8 mouse cellular contexts compared by ENCODE assay signal in the genomic region with DNA sequence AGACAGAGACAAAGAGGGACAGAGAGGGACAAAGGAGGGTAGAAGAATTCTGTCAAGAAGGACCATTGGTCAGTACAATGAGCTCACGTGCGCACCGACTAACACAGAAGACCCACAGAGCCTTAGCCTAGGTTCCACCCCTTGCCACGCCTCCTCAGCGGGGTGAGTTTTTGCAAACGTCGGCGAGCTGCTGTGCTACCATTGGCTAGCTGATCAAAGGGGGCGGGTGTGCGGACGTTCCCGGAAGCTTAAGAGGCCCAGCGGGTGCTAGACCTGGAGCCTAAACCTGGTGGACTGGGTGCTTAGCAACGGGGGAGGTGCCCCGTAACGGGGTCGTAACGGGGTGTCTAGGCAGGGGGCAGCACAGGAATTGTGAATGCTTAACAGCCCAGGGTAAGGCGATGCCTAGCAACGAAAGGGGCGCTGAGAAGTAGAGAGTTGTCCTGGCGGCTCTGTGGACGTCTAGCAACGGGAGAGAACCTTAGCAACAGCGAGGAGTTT. TPM values are rescaled to one million over a fixed set of nuclear protein-coding genes. Genes with fewer than 3 reads are reported as not detected.
A peak's percentile ranks its signal among the peaks of the same experiment; 100 is the strongest.
DNase-seq lines count a peak whose midpoint lies in the region; ATAC-seq and TF ChIP-seq lines count a peak whose summit lies in the region.

A gene (plus strand): TSS at position 243 of the 501 bp plus-strand sequence.

- no peaks in the 10 kb centered on the region for H3K27me3 ChIP-seq in E14TG2a.4 (ENCODE audit: insufficient read depth, low read length)
- no peaks in the 10 kb centered on the region for H3K27me3 ChIP-seq in forebrain, embryonic 12.5 days
- no peaks in the 10 kb centered on the region for H3K27me3 ChIP-seq in heart, postnatal 0 days (ENCODE audit: control insufficient read depth, insufficient read depth, low read length)
- H3K27me3 ChIP-seq in liver, embryonic 16.5 days (ENCODE audit: control insufficient read depth, insufficient read depth, low read depth, low read length): no peaks in the 10 kb centered on the region
- H3K27me3 ChIP-seq in neural tube, embryonic 13.5 days: no peaks in the 10 kb centered on the region
- H3K27me3 ChIP-seq in testis, adult 2 months (ENCODE audit: control insufficient read depth, insufficient read depth, low read length): no peaks in the 10 kb centered on the region

- H3K4me3 ChIP-seq in E14TG2a.4 (replicated peaks; ENCODE audit: low read length): peak within 1 kb of the TSS; percentile 74
- peak within 1 kb of the TSS; percentile 54 for H3K4me3 ChIP-seq in forebrain, embryonic 12.5 days (replicated peaks)
- H3K4me3 ChIP-seq in heart, postnatal 0 days (ENCODE audit: low read depth, low read length): peak within 1 kb of the TSS; percentile 60
- H3K4me3 ChIP-seq in liver, embryonic 16.5 days (ENCODE audit: low read depth, low read length): peak within 1 kb of the TSS; percentile 79
- H3K4me3 ChIP-seq in neural tube, embryonic 13.5 days: peak within 1 kb of the TSS; percentile 57
- H3K4me3 ChIP-seq in testis, adult 2 months (ENCODE audit: control insufficient read depth, low read depth, low read length): peak within 1 kb of the TSS; percentile 84

- peak within 1 kb of the TSS; percentile 86 for H3K27ac ChIP-seq in forebrain, embryonic 12.5 days
- H3K27ac ChIP-seq in heart, postnatal 0 days (ENCODE audit: low read depth): peak within 1 kb of the TSS; percentile 12
- H3K27ac ChIP-seq in liver, embryonic 16.5 days (ENCODE audit: low read length): peak within 1 kb of the TSS; percentile 40; the same call in 1 of the 2 replicates
- peak within 1 kb of the TSS; percentile 84 for H3K27ac ChIP-seq in neural tube, embryonic 13.5 days (replicated peaks)
- peak within 1 kb of the TSS; percentile 45; the same call in 1 of the 2 replicates for H3K27ac ChIP-seq in testis, adult 2 months (ENCODE audit: control insufficient read depth, insufficient read depth, low read depth, low read length)

- peak; percentile 94 for ATAC-seq in forebrain, embryonic 12.5 days (ENCODE audit: low FRiP score)
- ATAC-seq in heart, postnatal 0 days (ENCODE audit: insufficient read depth, low read depth): peak; percentile 88
- peak; percentile 90 for ATAC-seq in liver, embryonic 16.5 days (ENCODE audit: low read depth)
- ATAC-seq in neural tube, embryonic 13.5 days (ENCODE audit: low read depth): peak; percentile 90

- peak within 1 kb of the TSS; percentile 58 for H3K4me2 ChIP-seq in forebrain, embryonic 12.5 days
- H3K4me2 ChIP-seq in heart, postnatal 0 days (ENCODE audit: low read depth, low read length): peak within 1 kb of the TSS; percentile 65
- peak within 1 kb of the TSS; percentile 71 for H3K4me2 ChIP-seq in liver, embryonic 16.5 days (ENCODE audit: low read depth, low read length)
- H3K4me2 ChIP-seq in neural tube, embryonic 13.5 days: peak within 1 kb of the TSS; percentile 77

- under 1% methylated on average over 25 of the region's 25 CpGs for WGBS in forebrain, embryonic 12.5 days
- under 1% methylated on average over 25 of the region's 25 CpGs for WGBS in heart, postnatal 0 days
- under 1% methylated on average over 25 of the region's 25 CpGs for WGBS in liver, embryonic 16.5 days (ENCODE audit: insufficient replicate concordance)
- under 1% methylated on average over 25 of the region's 25 CpGs for WGBS in neural tube, embryonic 13.5 days

- TF ChIP-seq POLR2A in testis, adult 2 months (IDR thresholded peaks at IDR 0.05; ENCODE audit: control insufficient read depth, low read depth, low read length): peak; percentile 61; the same call in 1 of the 2 replicates

- no peaks in the 10 kb centered on the region for H3K9me3 ChIP-seq in E14TG2a.4 (ENCODE audit: low read length)
- H3K9me3 ChIP-seq in forebrain, embryonic 12.5 days: no peaks in the 10 kb centered on the region
- H3K9me3 ChIP-seq in heart, postnatal 0 days (replicated peaks; ENCODE audit: control insufficient read depth, low read length): no peaks in the 10 kb centered on the region
- no peaks in the 10 kb centered on the region for H3K9me3 ChIP-seq in liver, embryonic 16.5 days (replicated peaks; ENCODE audit: control insufficient read depth, low read length)
- no peaks in the 10 kb centered on the region for H3K9me3 ChIP-seq in neural tube, embryonic 13.5 days

- peaks cover 57% of the 10 kb centered on the region for H3K4me1 ChIP-seq in E14TG2a.4 (replicated peaks; ENCODE audit: low read depth, low read length)
- H3K4me1 ChIP-seq in forebrain, embryonic 12.5 days: peaks cover 18% of the 10 kb centered on the region
- peaks cover 8% of the 10 kb centered on the region for H3K4me1 ChIP-seq in heart, postnatal 0 days (ENCODE audit: control insufficient read depth, insufficient read depth)
- peaks cover 17% of the 10 kb centered on the region for H3K4me1 ChIP-seq in liver, embryonic 16.5 days (ENCODE audit: control insufficient read depth, low read depth, low read length)
- peaks cover 23% of the 10 kb centered on the region for H3K4me1 ChIP-seq in neural tube, embryonic 13.5 days (replicated peaks)
- H3K4me1 ChIP-seq in testis, adult 2 months (ENCODE audit: control insufficient read depth, insufficient read depth, low read length): peaks cover 16% of the 10 kb centered on the region

- TF ChIP-seq CTCF in E14TG2a.4 (conservative IDR thresholded peaks at IDR 0.05; ENCODE audit: low read length): no peak
- TF ChIP-seq CTCF in heart, postnatal 0 days (IDR thresholded peaks at IDR 0.05; ENCODE audit: low read depth): no peak; the same call in 1 of the 2 replicates
- TF ChIP-seq CTCF in testis, adult 2 months (IDR thresholded peaks at IDR 0.05; ENCODE audit: control insufficient read depth, insufficient read depth, insufficient replicate concordance, low read depth, low read length): no peak

- H3K9ac ChIP-seq in forebrain, embryonic 12.5 days: peak within 1 kb of the TSS; percentile 38
- peak within 1 kb of the TSS; percentile 43; the same call in 1 of the 2 replicates for H3K9ac ChIP-seq in heart, postnatal 0 days (replicated peaks; ENCODE audit: low read depth, low read length)
- H3K9ac ChIP-seq in liver, embryonic 16.5 days (ENCODE audit: low read depth, low read length): peak within 1 kb of the TSS; percentile 66
- H3K9ac ChIP-seq in neural tube, embryonic 13.5 days: peak within 1 kb of the TSS; percentile 73

- TF ChIP-seq EP300 in heart, postnatal 0 days (IDR thresholded peaks at IDR 0.05; ENCODE audit: low read depth): no peak

- peak; percentile 93 for DNase-seq in c-Kit-positive CD71-positive TER-119-positive erythroid progenitor cells, embryonic 14.5 days (ENCODE audit: low spot score)
- DNase-seq in heart, postnatal 0 days (ENCODE audit: low spot score): peak; percentile 94
- peak; percentile 95 to 96 for DNase-seq in kidney, postnatal 4 days

- H3K36me3 ChIP-seq in E14TG2a.4 (ENCODE audit: insufficient read depth, low read length): no peaks in the 10 kb centered on the region
- H3K36me3 ChIP-seq in forebrain, embryonic 12.5 days (replicated peaks): 0 out of 2 replicates have a peak, but pooled peaks cover 8% of the 10 kb centered on the region
- 0 out of 2 replicates have a peak, but pooled peaks cover 3% of the 10 kb centered on the region for H3K36me3 ChIP-seq in heart, postnatal 0 days (replicated peaks; ENCODE audit: control insufficient read depth, insufficient read depth, low read length)
- H3K36me3 ChIP-seq in liver, embryonic 16.5 days (ENCODE audit: control insufficient read depth, insufficient read depth): no peaks in the 10 kb centered on the region
- peaks cover 15% of the 10 kb centered on the region; the same call in 1 of the 2 replicates for H3K36me3 ChIP-seq in neural tube, embryonic 13.5 days
- no peaks in the 10 kb centered on the region for H3K36me3 ChIP-seq in testis, adult 2 months (ENCODE audit: control insufficient read depth, insufficient read depth, low read length)

RNA-seq across cellular contexts. Expression of the gene that starts here (rescaled TPM):
- 20.2 and 21.0 TPM in 2 replicates for polyA plus RNA-seq in forebrain, embryonic 12.5 days (2016; fragmentation: Nextera tagmentation; extraction: Ambion mirVana)
- total RNA-seq in heart, postnatal 0 days (2014; rRNA removed; ENCODE audit: low replicate concordance): 5.8 and 7.2 TPM in 2 replicates
- 10.1 and 11.0 TPM in 2 replicates for polyA plus RNA-seq in heart, postnatal 0 days (2015; fragmentation: Nextera tagmentation; extraction: Ambion mirVana)
- 26.6 and 32.3 TPM in 2 replicates for polyA plus RNA-seq in liver, embryonic 16.5 days (2015; fragmentation: Nextera tagmentation; extraction: Ambion mirVana)
- polyA plus RNA-seq in neural tube, embryonic 13.5 days (2015; fragmentation: Nextera tagmentation; extraction: Ambion mirVana): 22.2 and 22.6 TPM in 2 replicates
- polyA plus RNA-seq in testis, adult 2 months (2012; rRNA removed): 32.7 and 33.7 TPM in 2 replicates

Comparison
In these comparisons a context has a peak if more than half of its experiments do, and no peak if none do; other contexts are left out.
1. Peak in every context shown above with its lines: DNase-seq, ATAC-seq, H3K4me3 ChIP-seq and H3K27ac ChIP-seq.
2. H3K27ac ChIP-seq: peak in every context shown above with its lines; median percentile 86 in forebrain, embryonic 12.5 days; 84 in neural tube, embryonic 13.5 days; 45 in testis, adult 2 months; 40 in liver, embryonic 16.5 days; 12 in heart, postnatal 0 days.